Mouse (Mus musculus): ENCODE data around the gene Tmem247. TPM values are rescaled to one million over a fixed set of nuclear protein-coding genes. Genes with fewer than 3 reads are reported as not detected.

The Tmem247 gene
- not detected in 2 replicates for polyA plus RNA-seq (2015; fragmentation: Nextera tagmentation; extraction: Ambion mirVana)

DNA sequence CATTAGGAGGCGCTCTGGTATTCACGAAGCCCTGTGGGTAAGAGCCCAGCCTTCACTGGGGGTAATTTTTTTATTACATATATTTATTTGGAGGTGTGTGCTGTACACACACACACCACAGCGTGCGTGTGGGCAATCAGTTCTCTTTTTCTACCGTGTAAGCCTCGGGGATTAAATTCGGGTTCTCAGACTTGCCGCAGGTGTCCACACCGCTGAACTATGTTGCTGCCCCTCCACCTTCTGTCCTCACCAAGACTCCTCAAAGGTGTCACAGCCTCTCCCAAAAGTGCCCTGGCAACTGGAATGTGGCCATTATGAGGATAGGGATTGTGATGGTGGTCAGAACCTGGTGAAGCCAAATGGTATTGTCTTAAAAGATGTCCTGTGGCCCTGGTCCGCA is at the start of gene Tmem247:
TSS of gene Tmem247 (plus strand) at position 301 of the 400 bp plus-strand sequence.
- Histone ChIP-seq H3K27ac (ENCODE audit: low read length) (no peak within 1 kb of the TSS), H3K9ac (ENCODE audit: low read depth, low read length) (no peak within 1 kb of the TSS), H3K4me3 (ENCODE audit: low read length) (no peak within 1 kb of the TSS), H3K9me3 (ENCODE audit: control insufficient read depth, low read length) (no peaks in the 10 kb centered on the region), H3K36me3 (ENCODE audit: control insufficient read depth, insufficient read depth, low read length) (no peaks in the 10 kb centered on the region), H3K4me1 (ENCODE audit: control insufficient read depth, insufficient read depth, low read length) (no peaks in the 10 kb centered on the region), H3K4me2 (ENCODE audit: low read depth, low read length) (no peak within 1 kb of the TSS), H3K27me3 (replicated peaks; ENCODE audit: control insufficient read depth, insufficient read depth, low read length) (no peaks in the 10 kb centered on the region)
- WGBS, result 92% methylated on average over 10 of the region's 10 CpGs
- no peak for ATAC-seq

DNA sequence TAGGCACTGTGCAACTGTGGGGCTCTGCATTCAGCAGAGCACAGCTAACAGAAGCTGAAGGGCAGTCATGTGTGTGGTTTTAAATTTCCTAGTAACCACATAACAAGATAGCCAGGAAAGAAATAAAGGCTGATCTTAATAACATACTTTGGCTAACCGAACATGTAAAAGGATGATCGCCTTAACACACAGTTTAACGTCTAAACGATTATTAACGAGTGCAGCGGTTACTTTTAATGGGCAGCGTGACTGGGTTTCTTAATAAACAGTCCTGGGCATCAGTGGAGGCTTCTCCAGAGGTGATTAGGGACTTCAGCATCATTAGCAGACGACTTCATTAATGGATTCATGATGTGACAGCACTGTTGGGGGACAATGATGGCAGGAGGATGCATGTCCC is 46.6 kb upstream of the Tmem247 start:
- H3K9me3 ChIP-seq (ENCODE audit: control insufficient read depth, low read length), result no peaks in the 10 kb centered on the region
- no peak overlapping the region for H3K27ac ChIP-seq (ENCODE audit: low read length)
- H3K4me2 ChIP-seq (ENCODE audit: low read depth, low read length), result no peak overlapping the region
- no peak overlapping the region for H3K4me3 ChIP-seq (ENCODE audit: low read length)
- ATAC-seq, result no peak
- H3K36me3 ChIP-seq (ENCODE audit: control insufficient read depth, insufficient read depth, low read length), result no peaks in the 10 kb centered on the region
- H3K4me1 ChIP-seq (ENCODE audit: control insufficient read depth, insufficient read depth, low read length), result no peaks in the 10 kb centered on the region
- 82% methylated on average over 8 of the region's 8 CpGs for WGBS
- no peak overlapping the region for H3K9ac ChIP-seq (ENCODE audit: low read depth, low read length)
- no peaks in the 10 kb centered on the region; the same call in 1 of the 2 replicates for H3K27me3 ChIP-seq (replicated peaks; ENCODE audit: control insufficient read depth, insufficient read depth, low read length)

DNA sequence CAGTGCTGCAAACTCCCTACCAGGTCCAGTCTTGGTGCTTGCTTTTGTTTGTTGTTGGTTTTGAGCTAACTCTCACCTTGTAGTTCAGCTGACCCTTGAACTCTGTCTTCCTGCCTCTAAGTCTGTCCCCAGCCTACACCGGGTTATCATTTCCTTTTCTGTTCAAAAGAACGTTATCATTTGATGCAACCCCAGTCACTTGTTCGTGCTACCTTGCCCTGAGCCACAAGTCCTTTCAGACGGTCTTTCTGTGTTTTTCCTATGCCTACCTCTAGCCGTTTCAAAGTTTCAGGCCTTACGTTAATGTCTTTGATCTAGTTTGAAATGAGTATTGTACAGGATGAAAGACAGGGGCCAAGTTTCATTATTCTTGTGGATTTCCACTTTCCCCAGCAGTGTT is 44.5 kb upstream of the Tmem247 start:
- no peak overlapping the region for H3K4me3 ChIP-seq (ENCODE audit: low read length)

DNA sequence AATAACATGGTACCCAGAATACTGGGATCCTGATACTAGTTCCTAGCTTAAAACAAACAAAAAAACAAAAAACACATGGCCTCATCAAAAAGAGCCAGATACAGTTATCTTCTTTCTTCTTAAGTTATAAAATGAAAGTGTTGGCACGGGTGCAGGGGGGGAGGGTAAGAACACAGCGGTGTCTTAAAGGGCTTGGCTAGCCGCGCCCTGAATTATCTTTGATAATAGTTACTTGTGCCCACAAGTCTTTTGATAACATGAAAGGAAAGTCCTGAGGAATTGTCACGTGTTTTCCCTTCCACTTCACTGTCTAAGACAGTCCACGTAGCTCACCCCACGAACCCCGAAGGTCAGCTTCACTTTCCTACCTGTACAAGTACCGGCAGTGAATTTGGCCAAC is 40.2 kb upstream of the Tmem247 start:
- Histone ChIP-seq H3K9ac (ENCODE audit: low read depth, low read length) (no peak overlapping the region), H3K36me3 (ENCODE audit: control insufficient read depth, insufficient read depth, low read length) (no peaks in the 10 kb centered on the region)
- WGBS, result 74% methylated on average over 9 of the region's 9 CpGs

More for the DNA sequence above, 44.5 kb upstream of the Tmem247 start:
- WGBS, result 64% methylated on average over 6 of the region's 6 CpGs
- Histone ChIP-seq H3K9ac (ENCODE audit: low read depth, low read length) (no peak overlapping the region), H3K27me3 (replicated peaks; ENCODE audit: control insufficient read depth, insufficient read depth, low read length) (no peaks in the 10 kb centered on the region; the same call in none of the 2 replicates), H3K27ac (ENCODE audit: low read length) (no peak overlapping the region), H3K36me3 (ENCODE audit: control insufficient read depth, insufficient read depth, low read length) (no peaks in the 10 kb centered on the region), H3K4me2 (ENCODE audit: low read depth, low read length) (no peak overlapping the region), H3K4me1 (ENCODE audit: control insufficient read depth, insufficient read depth, low read length) (no peaks in the 10 kb centered on the region), H3K9me3 (ENCODE audit: control insufficient read depth, low read length) (no peaks in the 10 kb centered on the region)
- no peak for ATAC-seq

DNA sequence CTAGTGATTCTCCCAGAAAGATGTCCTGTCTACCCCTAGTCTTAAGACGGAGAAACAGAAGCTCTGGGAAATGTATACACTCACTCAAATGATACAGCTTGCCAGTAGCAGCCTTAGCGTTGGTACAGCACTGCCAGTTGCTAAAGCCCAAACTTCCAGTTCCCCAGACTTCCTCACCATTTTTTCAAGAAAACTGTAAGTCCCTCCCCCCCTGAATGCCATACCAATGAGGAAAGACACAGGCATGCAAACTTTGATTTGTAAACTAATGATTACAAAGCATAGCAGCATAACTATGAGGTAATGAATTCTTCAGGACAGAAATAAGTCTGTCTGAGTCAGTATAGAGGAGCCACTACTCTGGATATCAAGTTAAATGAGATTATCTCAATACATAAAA is 39.4 kb upstream of the Tmem247 start:
- H3K27me3 ChIP-seq (replicated peaks; ENCODE audit: control insufficient read depth, insufficient read depth, low read length), result no peaks in the 10 kb centered on the region; the same call in none of the 2 replicates
- H3K9ac ChIP-seq (ENCODE audit: low read depth, low read length), result no peak overlapping the region
- H3K9me3 ChIP-seq (ENCODE audit: control insufficient read depth, low read length), result no peaks in the 10 kb centered on the region
- H3K4me1 ChIP-seq (ENCODE audit: control insufficient read depth, insufficient read depth, low read length), result no peaks in the 10 kb centered on the region
- ATAC-seq, result no peak
- no peak overlapping the region for H3K4me3 ChIP-seq (ENCODE audit: low read length)
- no peaks in the 10 kb centered on the region for H3K36me3 ChIP-seq (ENCODE audit: control insufficient read depth, insufficient read depth, low read length)
- WGBS, result 60% methylated on average over 2 of the region's 2 CpGs
- no peak overlapping the region for H3K27ac ChIP-seq (ENCODE audit: low read length)
- no peak overlapping the region for H3K4me2 ChIP-seq (ENCODE audit: low read depth, low read length)

More for the DNA sequence above, 40.2 kb upstream of the Tmem247 start:
- no peak overlapping the region for H3K4me3 ChIP-seq (ENCODE audit: low read length)
- no peaks in the 10 kb centered on the region for H3K9me3 ChIP-seq (ENCODE audit: control insufficient read depth, low read length)
- ATAC-seq, result no peak
- no peak overlapping the region for H3K4me2 ChIP-seq (ENCODE audit: low read depth, low read length)
- H3K27ac ChIP-seq (ENCODE audit: low read length), result no peak overlapping the region
- no peaks in the 10 kb centered on the region for H3K4me1 ChIP-seq (ENCODE audit: control insufficient read depth, insufficient read depth, low read length)
- H3K27me3 ChIP-seq (replicated peaks; ENCODE audit: control insufficient read depth, insufficient read depth, low read length), result no peaks in the 10 kb centered on the region; the same call in none of the 2 replicates

DNA sequence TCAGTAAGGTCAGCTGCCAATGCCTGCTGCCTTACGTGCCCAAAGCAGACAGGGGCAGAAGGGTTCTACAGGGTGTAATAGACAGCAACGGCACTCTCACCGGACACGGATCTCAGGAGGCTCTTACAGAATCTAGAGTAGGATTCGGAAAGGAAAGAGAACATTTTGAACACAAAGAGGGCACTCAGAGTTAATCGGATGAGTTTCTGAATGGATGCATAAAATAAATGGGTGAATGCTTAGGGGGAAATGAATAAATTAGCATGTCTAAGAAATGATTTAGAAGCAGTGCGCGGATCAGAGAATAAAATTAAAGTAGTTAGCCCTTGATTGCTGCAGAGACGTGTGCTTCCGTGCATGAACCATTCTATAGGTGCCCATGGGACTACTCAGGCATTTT is 37.1 kb upstream of the Tmem247 start:
- Histone ChIP-seq H3K27me3 (replicated peaks; ENCODE audit: control insufficient read depth, insufficient read depth, low read length) (no peaks in the 10 kb centered on the region; the same call in none of the 2 replicates), H3K4me3 (ENCODE audit: low read length) (no peak overlapping the region), H3K4me1 (ENCODE audit: control insufficient read depth, insufficient read depth, low read length) (no peaks in the 10 kb centered on the region), H3K9me3 (ENCODE audit: control insufficient read depth, low read length) (no peaks in the 10 kb centered on the region), H3K36me3 (ENCODE audit: control insufficient read depth, insufficient read depth, low read length) (no peaks in the 10 kb centered on the region), H3K27ac (ENCODE audit: low read length) (no peak overlapping the region), H3K4me2 (ENCODE audit: low read depth, low read length) (no peak overlapping the region), H3K9ac (ENCODE audit: low read depth, low read length) (no peak overlapping the region)
- no peak for ATAC-seq
- 84% methylated on average over 10 of the region's 10 CpGs for WGBS

DNA sequence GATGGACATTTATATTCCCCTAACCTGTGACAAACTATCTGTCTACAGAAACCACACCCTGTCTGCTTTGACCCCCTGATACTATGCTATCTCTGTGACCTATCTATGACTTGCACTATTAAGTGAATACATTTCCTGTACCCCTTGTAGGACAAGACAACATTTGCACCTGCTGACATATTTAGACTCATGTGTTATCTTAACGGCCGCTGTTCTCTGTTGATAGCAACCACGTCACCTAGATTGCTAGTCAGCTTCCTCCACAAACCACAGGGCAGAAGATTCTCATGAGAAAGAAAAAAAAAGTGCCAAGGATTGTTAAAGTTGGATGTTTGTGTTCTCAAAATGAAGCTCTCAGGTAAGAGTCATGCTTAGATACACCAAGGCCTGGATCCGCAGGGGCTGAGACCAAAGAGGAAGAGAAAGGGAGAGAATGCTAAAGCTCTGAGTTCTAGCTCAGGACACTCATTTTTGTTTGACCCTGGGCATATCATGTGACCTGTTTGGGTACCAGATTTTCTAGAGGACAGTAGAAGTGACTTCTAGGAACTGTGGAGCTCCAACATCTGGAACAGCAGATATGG is 36.6 kb upstream of the Tmem247 start:
- Histone ChIP-seq H3K4me2 (ENCODE audit: low read depth, low read length) (no peak overlapping the region), H3K4me3 (ENCODE audit: low read length) (no peak overlapping the region), H3K4me1 (ENCODE audit: control insufficient read depth, insufficient read depth, low read length) (no peaks in the 10 kb centered on the region), H3K27ac (ENCODE audit: low read length) (no peak overlapping the region), H3K9ac (ENCODE audit: low read depth, low read length) (no peak overlapping the region), H3K27me3 (replicated peaks; ENCODE audit: control insufficient read depth, insufficient read depth, low read length) (no peaks in the 10 kb centered on the region; the same call in 1 of the 2 replicates), H3K9me3 (ENCODE audit: control insufficient read depth, low read length) (no peaks in the 10 kb centered on the region), H3K36me3 (ENCODE audit: control insufficient read depth, insufficient read depth, low read length) (no peaks in the 10 kb centered on the region)
- WGBS, result 51% methylated on average over 4 of the region's 4 CpGs
- ATAC-seq, result no peak

DNA sequence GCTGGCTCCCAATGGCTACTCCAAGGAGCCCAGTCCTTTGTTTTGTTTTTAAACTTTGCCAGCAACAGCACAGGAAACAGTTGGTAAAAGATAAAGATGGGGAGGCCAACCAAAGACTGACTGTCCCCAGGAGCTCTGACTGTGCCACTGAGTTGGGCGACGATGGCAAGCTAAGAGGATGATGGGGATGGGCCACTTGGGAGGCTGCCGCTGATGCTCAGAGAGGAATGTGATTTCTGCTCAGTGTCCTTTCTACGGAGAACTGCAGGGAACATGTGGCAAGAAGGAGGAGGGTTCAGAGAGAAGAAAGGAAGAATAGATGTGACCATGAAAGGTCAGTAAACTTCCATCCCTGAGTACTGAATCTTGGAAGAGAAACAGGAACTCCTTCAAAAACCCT is 22.0 kb upstream of the Tmem247 start:
- Histone ChIP-seq H3K4me2 (ENCODE audit: low read depth, low read length) (no peak overlapping the region), H3K9ac (ENCODE audit: low read depth, low read length) (no peak overlapping the region), H3K36me3 (ENCODE audit: control insufficient read depth, insufficient read depth, low read length) (no peaks in the 10 kb centered on the region), H3K27me3 (replicated peaks; ENCODE audit: control insufficient read depth, insufficient read depth, low read length) (no peaks in the 10 kb centered on the region), H3K27ac (ENCODE audit: low read length) (no peak overlapping the region), H3K4me3 (ENCODE audit: low read length) (no peak overlapping the region), H3K9me3 (ENCODE audit: control insufficient read depth, low read length) (no peaks in the 10 kb centered on the region), H3K4me1 (ENCODE audit: control insufficient read depth, insufficient read depth, low read length) (no peaks in the 10 kb centered on the region)
- WGBS, result 86% methylated on average over 4 of the region's 4 CpGs
- ATAC-seq, result no peak

DNA sequence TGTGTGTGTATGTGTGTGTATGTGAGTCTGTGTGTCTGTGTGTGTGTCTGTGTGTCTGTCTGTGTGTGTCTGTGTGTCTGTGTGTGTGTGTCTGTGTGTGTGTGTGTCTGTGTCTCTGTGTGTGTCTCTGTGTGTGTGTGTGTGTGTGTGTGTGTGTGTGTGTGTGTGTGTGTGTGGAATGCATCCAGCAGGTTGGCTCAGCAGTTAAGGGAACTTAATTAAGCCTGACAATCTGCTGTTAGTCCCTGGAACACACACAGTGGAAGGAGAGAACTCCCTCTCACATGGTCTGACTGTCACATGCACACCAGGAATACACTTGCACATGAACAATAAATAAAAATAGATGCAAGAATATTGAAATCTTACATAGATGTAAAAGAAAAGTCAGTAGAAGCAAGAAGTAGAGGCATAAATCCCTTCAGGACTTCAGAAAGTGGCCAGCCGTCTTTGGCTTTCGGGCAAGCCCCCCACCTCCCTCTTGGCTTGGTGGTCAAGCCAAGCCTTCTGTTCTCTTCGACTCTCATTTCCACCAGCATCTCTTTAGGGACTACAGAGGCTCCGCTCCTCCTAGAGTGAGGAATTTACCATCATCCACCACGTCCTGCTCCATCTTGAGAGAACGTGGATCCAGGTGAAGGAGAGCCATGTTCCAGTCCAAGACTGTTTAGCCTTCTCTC is 19.5 kb upstream of the Tmem247 start:
- WGBS, result 89% methylated on average over 6 of the region's 6 CpGs
- no peak for ATAC-seq
- Histone ChIP-seq H3K36me3 (ENCODE audit: control insufficient read depth, insufficient read depth, low read length) (no peaks in the 10 kb centered on the region), H3K4me3 (ENCODE audit: low read length) (no peak overlapping the region), H3K27me3 (replicated peaks; ENCODE audit: control insufficient read depth, insufficient read depth, low read length) (no peaks in the 10 kb centered on the region), H3K27ac (ENCODE audit: low read length) (no peak overlapping the region), H3K4me2 (ENCODE audit: low read depth, low read length) (no peak overlapping the region), H3K4me1 (ENCODE audit: control insufficient read depth, insufficient read depth, low read length) (no peaks in the 10 kb centered on the region), H3K9me3 (ENCODE audit: control insufficient read depth, low read length) (no peaks in the 10 kb centered on the region), H3K9ac (ENCODE audit: low read depth, low read length) (no peak overlapping the region)

Data from intestine, embryonic 16.5 days (tissue).